Mouse (Mus musculus): ENCODE results near the gene Ppp4c.

DNA sequence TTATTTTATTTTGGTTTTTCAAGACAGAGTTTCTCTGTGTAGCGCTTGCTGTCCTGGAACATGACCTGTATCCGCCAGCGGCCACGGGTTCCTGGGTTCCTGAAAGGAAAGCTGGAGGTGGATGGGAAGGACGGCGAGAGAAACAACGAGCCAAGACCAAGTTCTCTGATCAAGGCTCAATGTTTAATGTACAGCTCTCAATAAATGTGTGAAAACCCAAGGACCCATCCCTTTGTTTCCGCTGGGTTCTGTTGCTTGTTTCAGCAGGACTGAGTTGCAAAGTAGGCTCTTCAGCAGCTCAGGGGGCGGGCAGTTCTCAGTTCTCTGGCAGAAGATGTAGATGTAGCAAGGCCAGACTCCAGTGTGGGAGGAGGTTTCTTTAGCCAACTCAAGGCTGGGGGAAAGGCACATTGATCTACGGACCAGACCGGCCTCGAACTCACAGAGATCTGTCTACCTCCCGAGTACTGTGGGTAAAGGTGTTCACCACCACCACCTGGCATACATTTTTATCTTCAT, 50.3 kb downstream of the Ppp4c start:
- no peak for TF ChIP-seq GATA1 (IDR thresholded peaks at IDR 0.05; ENCODE audit: borderline replicate concordance, low read length)
- no peak for TF ChIP-seq FLI1 (IDR thresholded peaks at IDR 0.05; ENCODE audit: low read length)
